Mouse (Mus musculus) embryonic facial prominence, embryonic 11.5 days (tissue): ENCODE data around the gene Rxfp3. TPM values are rescaled to one million over a fixed set of nuclear protein-coding genes. Genes with fewer than 3 reads are reported as not detected.

Experiments used
- ATAC-seq: fragments of 200-750 bp; cut with Nextera tagmentation; replicated peaks from 2 replicates; pipeline ENCODE4 v1.8.0; 2017; ENCODE audit warnings: low read depth; ENCODE audit not compliant: insufficient number of reproducible peaks, low FRiP score, low TSS enrichment
- DNase-seq: peaks from one replicate; pipeline ENCODE4 v3.0.0-alpha.2; 2015; ENCODE audit warnings: low spot score
- H3K27ac ChIP-seq: fragments of 300-500 bp; sonication (generic); replicated peaks from 2 replicates; pipeline ENCODE4 v1.5.1; 2014; ENCODE audit warnings: mild to moderate bottlenecking, low read depth, low read length, control low read depth
- H3K27me3 ChIP-seq: fragments of 300-500 bp; sonication (generic); 2 replicates; pipeline ENCODE4 v1.6.1; 2014; ENCODE audit warnings: mild to moderate bottlenecking, low read length, moderate library complexity, mixed read lengths; ENCODE audit not compliant: control insufficient read depth, insufficient read depth
- H3K36me3 ChIP-seq: fragments of 300-500 bp; sonication (generic); replicated peaks from 2 replicates; pipeline ENCODE4 v1.6.1; 2014; ENCODE audit warnings: low read depth, mild to moderate bottlenecking, low read length, moderate library complexity, mixed read lengths; ENCODE audit not compliant: control insufficient read depth, insufficient read depth
- H3K4me1 ChIP-seq: fragments of 300-500 bp; sonication (generic); 2 replicates; pipeline ENCODE4 v1.6.1; 2014; ENCODE audit warnings: low read length, mixed read lengths; ENCODE audit not compliant: control insufficient read depth, insufficient read depth
- H3K4me2 ChIP-seq: fragments of 300-500 bp; sonication (generic); 2 replicates; pipeline ENCODE4 v1.6.1; 2014; ENCODE audit warnings: low read depth, mild to moderate bottlenecking, control low read depth, low read length, moderate library complexity
- H3K4me3 ChIP-seq: fragments of 300-500 bp; sonication (generic); 2 replicates; pipeline ENCODE4 v1.5.1; 2014; ENCODE audit warnings: low read depth, low read length, control low read depth
- H3K9ac ChIP-seq: fragments of 300-500 bp; sonication (generic); replicated peaks from 2 replicates; pipeline ENCODE4 v1.6.1; 2014; ENCODE audit warnings: mild to moderate bottlenecking, control low read depth, low read length
- H3K9me3 ChIP-seq: fragments of 300-500 bp; sonication (generic); replicated peaks from 2 replicates; pipeline ENCODE4 v1.6.1; 2016; ENCODE audit warnings: mild to moderate bottlenecking, low read length, inconsistent platforms, mixed read lengths; ENCODE audit not compliant: control insufficient read depth
- WGBS: fragments of 180-500 bp; shearing (Covaris S2); extraction: QIAGEN DNeasy Blood & Tissue Kit; methylation state at CpG from one replicate; pipeline ENCODE4 v1.1.7; 2014; 5-methylcytosine and 5-hydroxymethylcytosine counted together
- polyA plus RNA-seq: library from polyadenylated mRNA; unstranded; fragments of >200 nt; fragmentation: Nextera tagmentation; extraction: Ambion mirVana; gene quantifications from 2 replicates; pipeline ENCODE4 v1.2.1, GENCODE M21; 2014

The Rxfp3 gene
- polyA plus RNA-seq, 1 experiment from 2014 or later, result 1.3 TPM

GRCm38 (mm10) chr15:11014931-11015330 lies 22.9 kb downstream of the Rxfp3 start:
- no peak overlapping the region for H3K9ac ChIP-seq
- 43% methylated on average over 2 of the region's 2 CpGs for WGBS
- H3K4me1 ChIP-seq, result no peaks in the 10 kb centered on the region

GRCm38 (mm10) chr15:11010976-11011548 lies 26.7 kb downstream of the Rxfp3 start:
- Histone ChIP-seq H3K9me3 (no peaks in the 10 kb centered on the region), H3K4me2 (no peak overlapping the region), H3K4me3 (no peak overlapping the region), H3K27ac (no peak overlapping the region), H3K36me3 (no peaks in the 10 kb centered on the region), H3K27me3 (no peaks in the 10 kb centered on the region), H3K9ac (no peak overlapping the region), H3K4me1 (no peaks in the 10 kb centered on the region)
- ATAC-seq (no peak), DNase-seq (no peak)
- WGBS, result 90% methylated on average over 11 of the region's 11 CpGs

More at GRCm38 (mm10) chr15:11014931-11015330, 22.9 kb downstream of the Rxfp3 start:
- Histone ChIP-seq H3K36me3 (no peaks in the 10 kb centered on the region), H3K9me3 (no peaks in the 10 kb centered on the region), H3K4me2 (no peak overlapping the region), H3K4me3 (no peak overlapping the region), H3K27me3 (no peaks in the 10 kb centered on the region), H3K27ac (no peak overlapping the region)
- no peak for DNase-seq
- no peak for ATAC-seq

- Histone ChIP-seq H3K4me1 (no peaks in the 10 kb centered on the region), H3K4me3 (no peak overlapping the region), H3K36me3 (no peaks in the 10 kb centered on the region), H3K4me2 (no peak overlapping the region), H3K27ac (no peak overlapping the region), H3K27me3 (no peaks in the 10 kb centered on the region), H3K9me3 (no peaks in the 10 kb centered on the region), H3K9ac (no peak overlapping the region)
- no peak for ATAC-seq
- WGBS, result 27% methylated on average over 5 of the region's 5 CpGs
- DNase-seq, result peak; percentile 53
These were observed 29.0 kb downstream of the Rxfp3 start for GRCm38 (mm10) chr15:11008756-11009155.

- WGBS, result 78% methylated on average over 6 of the region's 6 CpGs
- H3K9ac ChIP-seq, result no peak overlapping the region
These were observed 33.1 kb downstream of the Rxfp3 start for GRCm38 (mm10) chr15:11004646-11005045.

GRCm38 (mm10) chr15:11003791-11004190 lies 34.0 kb downstream of the Rxfp3 start:
- DNase-seq, result no peak
- no peaks in the 10 kb centered on the region for H3K36me3 ChIP-seq
- no peaks in the 10 kb centered on the region for H3K4me1 ChIP-seq
- H3K9me3 ChIP-seq, result no peaks in the 10 kb centered on the region
- H3K27ac ChIP-seq, result no peak overlapping the region
- ATAC-seq, result no peak
- no peak overlapping the region for H3K4me3 ChIP-seq
- no peak overlapping the region for H3K9ac ChIP-seq
- WGBS, result 81% methylated on average over 4 of the region's 4 CpGs
- H3K4me2 ChIP-seq, result no peak overlapping the region
- H3K27me3 ChIP-seq, result no peaks in the 10 kb centered on the region

More at GRCm38 (mm10) chr15:11004646-11005045, 33.1 kb downstream of the Rxfp3 start:
- H3K36me3 ChIP-seq, result no peaks in the 10 kb centered on the region
- H3K27ac ChIP-seq, result no peak overlapping the region
- no peaks in the 10 kb centered on the region for H3K4me1 ChIP-seq
- no peak for DNase-seq
- no peak for ATAC-seq
- H3K4me2 ChIP-seq, result no peak overlapping the region
- no peak overlapping the region for H3K4me3 ChIP-seq
- no peaks in the 10 kb centered on the region for H3K27me3 ChIP-seq
- H3K9me3 ChIP-seq, result no peaks in the 10 kb centered on the region

GRCm38 (mm10) chr15:11000421-11000820 lies 37.4 kb downstream of the Rxfp3 start, which contains the start of gene Slc45a2:
Gene Slc45a2 (plus strand): TSS chr15:11000721.
- H3K4me2 ChIP-seq, result no peak within 1 kb of the TSS
- H3K9ac ChIP-seq, result no peak within 1 kb of the TSS
- WGBS, result 55% methylated on average over 7 of the region's 7 CpGs
- DNase-seq (no peak), ATAC-seq (no peak; the same call in 1 of the 2 replicates)
- no peaks in the 10 kb centered on the region for H3K27me3 ChIP-seq
- no peaks in the 10 kb centered on the region for H3K4me1 ChIP-seq
- H3K27ac ChIP-seq, result no peak within 1 kb of the TSS
- H3K9me3 ChIP-seq, result no peaks in the 10 kb centered on the region
- H3K36me3 ChIP-seq, result no peaks in the 10 kb centered on the region
- no peak within 1 kb of the TSS for H3K4me3 ChIP-seq

GRCm38 (mm10) chr15:10999832-11000231 lies 38.0 kb downstream of the Rxfp3 start:
- no peaks in the 10 kb centered on the region for H3K9me3 ChIP-seq
- H3K9ac ChIP-seq, result no peak overlapping the region
- ATAC-seq (no peak), DNase-seq (peak; percentile 18)
- 57% methylated on average over 5 of the region's 5 CpGs for WGBS
- no peak overlapping the region for H3K4me3 ChIP-seq
- H3K36me3 ChIP-seq, result no peaks in the 10 kb centered on the region
- H3K27me3 ChIP-seq, result no peaks in the 10 kb centered on the region
- no peak overlapping the region for H3K27ac ChIP-seq
- H3K4me1 ChIP-seq, result no peaks in the 10 kb centered on the region
- no peak overlapping the region for H3K4me2 ChIP-seq

- Histone ChIP-seq H3K4me1 (no peaks in the 10 kb centered on the region), H3K9me3 (no peaks in the 10 kb centered on the region), H3K36me3 (no peaks in the 10 kb centered on the region), H3K4me3 (no peak overlapping the region), H3K27ac (no peak overlapping the region), H3K4me2 (no peak overlapping the region), H3K27me3 (no peaks in the 10 kb centered on the region), H3K9ac (no peak overlapping the region)
- DNase-seq (no peak), ATAC-seq (no peak)
- 91% methylated on average over 1 of the region's 1 CpGs for WGBS
These were observed 46.2 kb downstream of the Rxfp3 start for GRCm38 (mm10) chr15:10991566-10991965.
